Mouse (Mus musculus): ENCODE measurements around the gene Ptger3. TPM values are rescaled to one million over a fixed set of nuclear protein-coding genes. Genes with fewer than 3 reads are reported as not detected.

Gene Ptger3
- total RNA-seq, 2 experiments from 2014 or later, result 6.7 to 6.9 TPM

DNA sequence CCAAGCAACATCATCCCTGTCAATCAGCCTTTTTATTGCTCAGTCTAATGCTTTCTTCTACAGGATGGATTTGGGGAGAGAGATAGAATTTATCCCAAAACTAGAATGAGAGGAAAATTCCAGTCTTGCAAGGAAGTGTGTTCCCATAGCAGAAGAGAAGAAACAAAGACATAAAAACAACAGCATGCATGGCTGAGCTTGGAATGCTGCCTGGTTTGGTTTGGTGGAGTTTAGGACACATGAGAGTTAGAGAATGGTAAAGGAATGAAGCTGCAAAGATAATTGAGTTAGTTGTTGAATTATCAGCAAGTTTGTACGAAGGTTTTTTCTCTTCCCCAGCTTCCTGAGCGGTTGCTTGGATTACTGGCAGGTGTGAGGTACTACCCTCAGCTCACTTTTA lies 99.5 kb downstream of the Ptger3 start:
- DNase-seq (ENCODE audit: low spot score in 2 of 2), result no peak
- intact Hi-C loops (cut with DNase I), result no loop called here

DNA sequence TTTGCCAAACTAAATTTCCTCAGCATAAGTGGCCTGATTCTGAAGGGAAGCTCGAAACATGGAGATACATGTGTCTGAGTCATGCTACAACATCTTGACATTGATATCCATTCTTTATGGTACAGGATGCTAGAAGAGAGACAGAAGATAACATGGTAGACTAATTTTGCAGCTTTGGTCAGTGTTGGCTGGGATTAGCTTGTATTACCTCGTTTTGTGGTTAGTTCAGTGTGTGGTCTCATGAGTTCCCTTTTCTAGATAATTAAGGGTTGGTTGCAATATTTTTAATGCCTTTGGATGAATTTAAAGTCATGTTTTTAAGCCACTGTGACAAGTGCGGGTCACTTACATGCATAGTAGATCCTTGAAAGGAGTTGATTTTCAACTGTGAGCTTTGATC lies 119.4 kb downstream of the Ptger3 start:
- intact Hi-C loops (cut with DNase I), result no loop called here
- no peak for DNase-seq (ENCODE audit: low spot score in 2 of 2)

DNA sequence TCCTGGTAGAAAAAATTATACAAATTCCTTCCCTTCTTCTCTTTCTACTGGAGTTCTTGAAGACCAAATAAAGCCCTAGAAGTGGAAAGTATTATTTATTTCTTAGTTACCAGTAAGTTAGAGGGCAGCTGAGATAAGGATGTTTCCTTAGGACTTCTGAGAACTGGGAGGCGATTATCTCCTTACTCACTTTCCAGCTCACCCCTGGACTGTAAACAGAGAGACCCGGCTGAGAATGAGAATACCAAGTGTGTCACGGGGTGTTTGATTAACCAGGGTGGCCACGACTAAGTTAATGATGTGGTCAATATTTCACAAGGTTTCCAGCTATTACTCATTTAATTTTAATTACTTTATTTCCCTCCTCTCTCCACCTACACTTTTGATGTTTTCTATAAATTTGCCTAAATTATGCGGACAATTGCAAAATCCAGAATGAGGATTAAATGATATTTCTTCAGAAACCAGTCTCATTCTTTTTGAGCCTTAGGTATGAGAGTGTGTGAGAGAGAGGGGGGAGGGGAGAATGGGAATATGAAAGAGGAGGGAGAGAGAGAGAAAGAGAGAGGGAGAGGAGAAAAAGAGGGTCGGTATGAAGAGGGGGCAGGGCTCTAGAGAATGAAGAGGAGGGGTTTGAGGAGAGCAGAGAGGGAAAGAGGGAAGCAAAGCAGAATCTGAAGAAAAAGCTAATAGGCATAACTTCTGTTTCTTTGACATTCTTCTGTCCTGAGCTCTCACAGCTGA lies 121.9 kb downstream of the Ptger3 start:
- intact Hi-C loops (cut with DNase I), result no loop called here
- no peak for DNase-seq (ENCODE audit: low spot score in 2 of 2)

Small RNAs within 50 kb of the gene (microRNA-seq; reads per million reads assigned to microRNA genes)
- gene Mir186, result 211 to 365 reads per million in 2 experiments

Other genes with a start within 250 kb of the Ptger3 start
- gene Zranb2, start 32.7 kb upstream of the Ptger3 start, total RNA-seq (2021), result 100 to 1,000 TPM; 149 to 150 TPM